Mouse (Mus musculus) CD4-positive, CD25-positive, alpha-beta regulatory T cell, adult 9 weeks (primary cell): Measurements from ENCODE around the gene Ptchd3. TPM values are rescaled to one million over a fixed set of nuclear protein-coding genes. Genes with fewer than 3 reads are reported as not detected.

Experiments
- polyA plus RNA-seq: library from polyadenylated mRNA; unstranded; fragments of 100-300 nt; shearing (Covaris generic); gene quantifications from one replicate; pipeline ENCODE4 v1.2.1, GENCODE M21; 2017

The Ptchd3 gene
- not detected for polyA plus RNA-seq

DNA sequence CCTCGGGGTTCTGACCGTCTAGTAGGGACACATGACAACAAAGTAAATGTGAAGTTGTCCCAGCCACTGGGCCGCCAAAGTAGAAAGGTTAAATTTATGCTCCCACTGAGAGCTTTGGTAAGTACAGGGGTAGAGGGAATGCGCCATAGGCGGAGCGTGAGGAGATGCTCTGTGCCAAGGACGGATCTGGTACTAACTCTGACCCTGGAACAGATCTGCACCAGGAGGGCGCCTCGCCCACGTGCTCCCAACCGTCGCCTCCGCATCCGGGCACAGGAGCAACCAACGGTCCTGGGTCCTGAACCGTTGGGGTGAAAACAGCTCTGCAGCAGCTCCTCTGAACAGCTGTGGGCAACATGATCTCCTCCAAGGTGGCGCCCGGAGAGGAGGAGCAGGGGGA is at the start of gene Ptchd3:
TSS of gene Ptchd3 (plus strand) at position 301 of the 400 bp plus-strand sequence.

Other genes with a start within 250 kb of the Ptchd3 start
- gene B3gntl1, start 157.1 kb upstream of the Ptchd3 start, polyA plus RNA-seq = 17.2 TPM
- gene Metrnl, start 128.7 kb upstream of the Ptchd3 start, polyA plus RNA-seq = 0.42 TPM